11 mouse cellular contexts compared by ENCODE assay signal in genomic region chr14:26206197-26206925, GRCm38 (mm10). TPM values are rescaled to one million over a fixed set of nuclear protein-coding genes. Genes with fewer than 3 reads are reported as not detected.
DNase-seq lines count a peak whose midpoint lies in the region; ATAC-seq and TF ChIP-seq lines count a peak whose summit lies in the region.
"Not testable (repeated sequence)": the region's sequence is repeated elsewhere in the genome, so short reads cannot be mapped to it uniquely, and the experiment has no call there.
"Had no signal": no experiment of that assay in that cellular context is flagged by ENCODE, and none has a peak within 500 bp of the region (broad histone marks: within the 10 kb centered on the region; RNA-seq: fewer than 3 reads in every experiment).

No protein-coding gene starts in this region.

- H3K27ac ChIP-seq in hindbrain, embryonic 14.5 days; kidney, embryonic 15.5 days; liver, embryonic 15.5 days (replicated peaks); midbrain, embryonic 11.5 days (ENCODE audit: low read depth, low read length); neural tube, embryonic 13.5 days (replicated peaks): not testable (repeated sequence)

- not testable (repeated sequence) for H3K4me1 ChIP-seq in G1E (ENCODE audit: insufficient read depth, low read depth, low read length); hindbrain, embryonic 14.5 days (replicated peaks; ENCODE audit: control insufficient read depth, insufficient read depth, low read length); kidney, embryonic 15.5 days; liver, embryonic 15.5 days (replicated peaks); midbrain, embryonic 11.5 days (ENCODE audit: control insufficient read depth, insufficient read depth, low read length); neural tube, embryonic 13.5 days (replicated peaks)

- not testable (repeated sequence) for H3K4me2 ChIP-seq in hindbrain, embryonic 14.5 days (replicated peaks); kidney, embryonic 15.5 days; liver, embryonic 15.5 days; midbrain, embryonic 11.5 days; neural tube, embryonic 13.5 days

- H3K4me3 ChIP-seq in G1E (ENCODE audit: low read depth, low read length); hindbrain, embryonic 14.5 days (replicated peaks; ENCODE audit: low read length); kidney, embryonic 15.5 days (replicated peaks); liver, embryonic 15.5 days (replicated peaks); midbrain, embryonic 11.5 days (ENCODE audit: low read depth, low read length); neural tube, embryonic 13.5 days: not testable (repeated sequence)

- not testable (repeated sequence) for H3K27me3 ChIP-seq in G1E (ENCODE audit: insufficient read depth, low read length); hindbrain, embryonic 14.5 days (ENCODE audit: control insufficient read depth, insufficient read depth, low read length); kidney, embryonic 15.5 days; liver, embryonic 15.5 days; midbrain, embryonic 11.5 days (ENCODE audit: control insufficient read depth, insufficient read depth, low read length); neural tube, embryonic 13.5 days

- H3K36me3 ChIP-seq in G1E (replicated peaks); hindbrain, embryonic 14.5 days (replicated peaks; ENCODE audit: control insufficient read depth, insufficient read depth); kidney, embryonic 15.5 days; liver, embryonic 15.5 days (replicated peaks); midbrain, embryonic 11.5 days (ENCODE audit: control insufficient read depth, insufficient read depth, low read length); neural tube, embryonic 13.5 days: not testable (repeated sequence)

- not testable (repeated sequence) for DNase-seq in G1E (ENCODE audit: low spot score); hindbrain, embryonic 14.5 days (ENCODE audit: low spot score); midbrain, embryonic 11.5 days (ENCODE audit: low spot score, missing footprints)

- not testable (repeated sequence) for TF ChIP-seq CTCF in G1E (IDR thresholded peaks at IDR 0.05; ENCODE audit: low read depth, low read length)

- WGBS in hindbrain, embryonic 14.5 days = no CpG with 5 or more reads among the region's 44 CpGs
- no CpG with 5 or more reads among the region's 44 CpGs for WGBS in kidney, embryonic 15.5 days
- no CpG with 5 or more reads among the region's 44 CpGs for WGBS in liver, embryonic 15.5 days (ENCODE audit: insufficient replicate concordance)
- WGBS in midbrain, embryonic 11.5 days = no CpG with 5 or more reads among the region's 44 CpGs
- no CpG with 5 or more reads among the region's 44 CpGs for WGBS in neural tube, embryonic 13.5 days

- ATAC-seq in G1E (ENCODE audit: extremely low read depth, insufficient number of reproducible peaks, low FRiP score, poor library complexity, severe bottlenecking) = peak; percentile 34; the same call in 1 of the 2 replicates
- ATAC-seq in erythroblast, adult 5-6 weeks (replicated peaks; ENCODE audit: low FRiP score, poor library complexity, severe bottlenecking) = peak; percentile 62
- peak; percentile 81 for ATAC-seq in granulocyte monocyte progenitor cell, adult 5-6 weeks (replicated peaks; ENCODE audit: poor library complexity, severe bottlenecking)
- peak; percentile 91 for ATAC-seq in hindbrain, embryonic 14.5 days (ENCODE audit: low FRiP score)
- ATAC-seq in kidney, embryonic 15.5 days (replicated peaks; ENCODE audit: low FRiP score) = peak; percentile 83
- ATAC-seq in liver, embryonic 15.5 days (ENCODE audit: insufficient read depth) = peak; percentile 56
- ATAC-seq in midbrain, embryonic 11.5 days (ENCODE audit: low FRiP score) = peak; percentile 71
- ATAC-seq in neural tube, embryonic 13.5 days (ENCODE audit: low read depth) = peak; percentile 93

- H3K9me3 ChIP-seq in G1E (replicated peaks); hindbrain, embryonic 14.5 days (ENCODE audit: control insufficient read depth, low read length); kidney, embryonic 15.5 days (replicated peaks); liver, embryonic 15.5 days (replicated peaks); midbrain, embryonic 11.5 days (ENCODE audit: control insufficient read depth, low read length); neural tube, embryonic 13.5 days: not testable (repeated sequence)

- not testable (repeated sequence) for H3K9ac ChIP-seq in hindbrain, embryonic 14.5 days; kidney, embryonic 15.5 days; liver, embryonic 15.5 days; midbrain, embryonic 11.5 days (ENCODE audit: low read length); neural tube, embryonic 13.5 days

RNA-seq across cellular contexts. Expression of gene Tmem254b, which starts 0.5 kb away (rescaled TPM):
- 1.5 TPM in 1 of 2 replicates, not detected in the other for total RNA-seq in G1E (2014; fragmentation: Nextera tagmentation)
- total RNA-seq in G1E (2017) = 0.66 and 2.6 TPM in 2 replicates
- polyA plus RNA-seq in G1E (2012) = 0.63 TPM in 1 of 2 replicates, not detected in the other
- total RNA-seq in erythroblast, adult 5-6 weeks (2015; ENCODE audit: low replicate concordance) = 3.8 TPM in 1 of 2 replicates, not detected in the other
- not detected in 2 replicates for total RNA-seq in erythroblast, adult 5-6 weeks (2017; ENCODE audit: low replicate concordance)
- total RNA-seq in granulocyte monocyte progenitor cell, adult 5-6 weeks (2014; fragmentation: Nextera tagmentation) = 19.6 and 36.4 TPM in 2 replicates
- total RNA-seq in granulocyte monocyte progenitor cell, adult 5-6 weeks (2017) = 10.7 and 11.6 TPM in 2 replicates
- polyA plus RNA-seq in hindbrain, embryonic 14.5 days (2014; fragmentation: Nextera tagmentation; extraction: Ambion mirVana) = 30.6 and 32.5 TPM in 2 replicates
- 37.1 and 44.4 TPM in 2 replicates for polyA plus RNA-seq in kidney, embryonic 15.5 days (2015; fragmentation: Nextera tagmentation; extraction: Ambion mirVana)
- polyA plus RNA-seq in liver, embryonic 15.5 days (2015; fragmentation: Nextera tagmentation; extraction: Ambion mirVana) = 23.5 and 24.4 TPM in 2 replicates
- 18.0 and 23.2 TPM in 2 replicates for polyA plus RNA-seq in midbrain, embryonic 11.5 days (2014; fragmentation: Nextera tagmentation; extraction: Ambion mirVana)
- polyA plus RNA-seq in neural tube, embryonic 13.5 days (2015; fragmentation: Nextera tagmentation; extraction: Ambion mirVana) = 20.7 and 23.4 TPM in 2 replicates

RNA-seq across cellular contexts. Expression of gene Plac9b, which starts 24.1 kb away (rescaled TPM):
- total RNA-seq in G1E (2014; fragmentation: Nextera tagmentation) = not detected in 2 replicates
- total RNA-seq in G1E (2017) = 0.11 TPM in 1 of 2 replicates, not detected in the other
- not detected in 2 replicates for polyA plus RNA-seq in G1E (2012)
- total RNA-seq in erythroblast, adult 5-6 weeks (2015; ENCODE audit: low replicate concordance) = 2.3 TPM in 1 of 2 replicates, not detected in the other
- not detected in 2 replicates for total RNA-seq in erythroblast, adult 5-6 weeks (2017; ENCODE audit: low replicate concordance)
- not detected in 2 replicates for total RNA-seq in granulocyte monocyte progenitor cell, adult 5-6 weeks (2014; fragmentation: Nextera tagmentation)
- not detected in 2 replicates for total RNA-seq in granulocyte monocyte progenitor cell, adult 5-6 weeks (2017)
- 6.3 and 8.1 TPM in 2 replicates for polyA plus RNA-seq in hindbrain, embryonic 14.5 days (2014; fragmentation: Nextera tagmentation; extraction: Ambion mirVana)
- 34.4 and 35.7 TPM in 2 replicates for polyA plus RNA-seq in kidney, embryonic 15.5 days (2015; fragmentation: Nextera tagmentation; extraction: Ambion mirVana)
- polyA plus RNA-seq in liver, embryonic 15.5 days (2015; fragmentation: Nextera tagmentation; extraction: Ambion mirVana) = 3.4 and 4.3 TPM in 2 replicates
- 0.90 and 2.7 TPM in 2 replicates for polyA plus RNA-seq in midbrain, embryonic 11.5 days (2014; fragmentation: Nextera tagmentation; extraction: Ambion mirVana)
- polyA plus RNA-seq in neural tube, embryonic 13.5 days (2015; fragmentation: Nextera tagmentation; extraction: Ambion mirVana) = 2.7 and 4.1 TPM in 2 replicates

RNA-seq across cellular contexts. Expression of gene Duxbl3, which starts 51.4 kb away (rescaled TPM):
- total RNA-seq in G1E (2014; fragmentation: Nextera tagmentation) = not detected in 2 replicates
- total RNA-seq in G1E (2017) = 0.12 TPM in 1 of 2 replicates, not detected in the other
- polyA plus RNA-seq in G1E (2012) = not detected in 2 replicates
- not detected in 2 replicates for total RNA-seq in erythroblast, adult 5-6 weeks (2015; ENCODE audit: low replicate concordance)
- total RNA-seq in erythroblast, adult 5-6 weeks (2017; ENCODE audit: low replicate concordance) = not detected in 2 replicates
- not detected in 2 replicates for total RNA-seq in granulocyte monocyte progenitor cell, adult 5-6 weeks (2014; fragmentation: Nextera tagmentation)
- not detected in 2 replicates for total RNA-seq in granulocyte monocyte progenitor cell, adult 5-6 weeks (2017)
- 0.66 and 0.70 TPM in 2 replicates for polyA plus RNA-seq in hindbrain, embryonic 14.5 days (2014; fragmentation: Nextera tagmentation; extraction: Ambion mirVana)
- polyA plus RNA-seq in kidney, embryonic 15.5 days (2015; fragmentation: Nextera tagmentation; extraction: Ambion mirVana) = 1.7 and 2.0 TPM in 2 replicates
- polyA plus RNA-seq in liver, embryonic 15.5 days (2015; fragmentation: Nextera tagmentation; extraction: Ambion mirVana) = not detected in 2 replicates
- polyA plus RNA-seq in midbrain, embryonic 11.5 days (2014; fragmentation: Nextera tagmentation; extraction: Ambion mirVana) = 5.0 and 9.9 TPM in 2 replicates
- 3.8 and 4.4 TPM in 2 replicates for polyA plus RNA-seq in neural tube, embryonic 13.5 days (2015; fragmentation: Nextera tagmentation; extraction: Ambion mirVana)
- total RNA-seq: gastrocnemius, adult 8-10 months; heart, adult 8-10 months had no signal
- polyA plus RNA-seq: adrenal gland, adult 2 months had no signal

Comparison
In these comparisons a context has a peak if more than half of its experiments do, and no peak if none do; other contexts are left out.
1. ATAC-seq: peak in every context shown above with its lines; median percentile 93 in neural tube, embryonic 13.5 days; 91 in hindbrain, embryonic 14.5 days; 83 in kidney, embryonic 15.5 days; 81 in granulocyte monocyte progenitor cell, adult 5-6 weeks; 71 in midbrain, embryonic 11.5 days; 62 in erythroblast, adult 5-6 weeks; 56 in liver, embryonic 15.5 days; 34 in G1E.
2. RNA of gene Tmem254b, which starts 0.5 kb away (polyA plus RNA-seq): 37.1 to 44.4 TPM in kidney, embryonic 15.5 days, 30.6 to 32.5 TPM in hindbrain, embryonic 14.5 days, 23.5 to 24.4 TPM in liver, embryonic 15.5 days, 20.7 to 23.4 TPM in neural tube, embryonic 13.5 days and 18.0 to 23.2 TPM in midbrain, embryonic 11.5 days; 0.63 TPM in G1E; every median in the first group is over 10 times any median in the second.